Mouse (Mus musculus) lung, adult 2 months (tissue): Measurements from ENCODE around the gene Shisa8. TPM values are rescaled to one million over a fixed set of nuclear protein-coding genes. Genes with fewer than 3 reads are reported as not detected.

Experiments used
- DNase-seq: peaks from one replicate; pipeline ENCODE4 v3.0.0; 2022
- H3K4me1 ChIP-seq: fragments of 200-500 bp; 2 replicates; pipeline ENCODE4 v1.6.1; 2011; ENCODE audit warnings: low read length; ENCODE audit not compliant: control insufficient read depth, insufficient read depth
- H3K4me3 ChIP-seq: fragments of 200-500 bp; replicated peaks from 2 replicates; pipeline ENCODE3; 2011; ENCODE audit warnings: low read depth, mild to moderate bottlenecking, control low read depth, low read length; ENCODE audit errors: extremely low read depth
- CTCF ChIP-seq: fragments of 200-500 bp; IDR thresholded peaks from 2 replicates; pipeline ENCODE4 v1.5.1; 2011; ENCODE audit warnings: mild to moderate bottlenecking, low read length, control low read depth; ENCODE audit not compliant: insufficient read depth
- POLR2A ChIP-seq: fragments of 200-500 bp; IDR thresholded peaks from 2 replicates; pipeline ENCODE4 v1.6.1; 2011; ENCODE audit warnings: low read depth, mild to moderate bottlenecking, control low read depth, low read length, borderline replicate concordance; ENCODE audit errors: extremely low read depth
- WGBS: fragments of 180-500 bp; shearing (Covaris S2); methylation state at CpG from one replicate; pipeline ENCODE4 v1.1.7; 2018; 5-methylcytosine and 5-hydroxymethylcytosine counted together
- polyA plus RNA-seq: library from polyadenylated mRNA; depleted of rRNA; stranded (reverse); fragments of >200 nt; gene quantifications from 2 replicates; pipeline ENCODE4 v1.2.3, GENCODE M21; 2012

Shisa8 gene
- polyA plus RNA-seq, 1 experiment: 0.40 TPM

GRCm38 (mm10) chr15:82183596-82183995, 29.0 kb downstream of the Shisa8 start:
- DNase-seq: no peak
- H3K4me1 ChIP-seq: no peaks in the 10 kb centered on the region
- no peak for TF ChIP-seq CTCF
- TF ChIP-seq POLR2A: no peak
- WGBS: 66% methylated on average over 10 of the region's 10 CpGs
- H3K4me3 ChIP-seq: no peak overlapping the region

GRCm38 (mm10) chr15:82182311-82182710, 30.3 kb downstream of the Shisa8 start:
- TF ChIP-seq POLR2A (no peak), CTCF (0 out of 2 replicates have a peak, but pooled peaks have one; percentile 5)
- Histone ChIP-seq H3K4me3 (no peak overlapping the region), H3K4me1 (no peaks in the 10 kb centered on the region)
- DNase-seq: no peak
- WGBS: 96% methylated on average over 4 of the region's 4 CpGs

- Histone ChIP-seq H3K4me1 (no peaks in the 10 kb centered on the region), H3K4me3 (no peak overlapping the region)
- WGBS: 79% methylated on average over 5 of the region's 5 CpGs
- no peak for DNase-seq
- TF ChIP-seq POLR2A (no peak), CTCF (no peak)
These were observed 31.5 kb downstream of the Shisa8 start for GRCm38 (mm10) chr15:82181131-82181530.

- 85% methylated on average over 7 of the region's 7 CpGs for WGBS
- TF ChIP-seq POLR2A (no peak), CTCF (no peak)
- Histone ChIP-seq H3K4me3 (no peak overlapping the region), H3K4me1 (no peaks in the 10 kb centered on the region)
- no peak for DNase-seq
These were observed 34.8 kb downstream of the Shisa8 start for GRCm38 (mm10) chr15:82177743-82178290.

DNA sequence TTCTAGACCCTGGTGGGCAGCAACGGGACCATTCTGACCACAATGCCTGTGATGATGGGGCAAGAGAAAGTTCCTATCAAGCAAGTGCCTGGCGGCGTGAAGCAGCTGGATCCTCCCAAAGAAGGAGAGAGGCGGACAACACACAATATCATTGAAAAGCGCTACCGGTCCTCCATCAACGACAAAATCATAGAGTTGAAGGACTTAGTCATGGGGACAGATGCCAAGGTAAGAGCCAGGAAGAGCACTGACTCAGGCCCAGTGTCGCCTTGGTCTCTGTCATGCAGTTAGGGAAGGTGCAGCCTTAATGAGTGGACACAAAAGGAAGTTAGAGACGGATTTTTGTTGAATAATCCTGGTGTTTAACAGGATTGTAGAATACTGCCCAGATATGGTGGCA, 37.5 kb downstream of the Shisa8 start:
- Histone ChIP-seq H3K4me1 (no peaks in the 10 kb centered on the region), H3K4me3 (no peak overlapping the region)
- 93% methylated on average over 9 of the region's 9 CpGs for WGBS
- TF ChIP-seq POLR2A (no peak), CTCF (no peak)
- no peak for DNase-seq

DNA sequence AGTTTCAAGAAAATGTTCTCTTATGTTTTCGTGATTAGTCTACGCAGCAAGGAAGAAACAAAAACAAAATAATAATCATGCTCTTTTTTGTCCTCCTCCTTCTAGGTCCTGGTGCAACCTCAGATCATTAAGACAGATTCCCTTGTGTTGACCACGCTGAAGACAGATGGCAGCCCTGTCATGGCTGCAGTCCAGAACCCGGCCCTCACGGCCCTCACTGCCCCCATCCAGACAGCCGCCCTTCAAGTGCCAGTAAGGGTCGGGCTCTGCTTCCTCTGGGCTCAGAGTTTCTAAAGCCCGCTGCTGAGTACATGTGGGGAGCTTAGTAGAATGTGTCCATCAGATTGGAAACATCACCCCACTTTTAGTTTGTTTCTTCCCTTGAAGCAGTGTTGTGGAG, 40.0 kb downstream of the Shisa8 start:
- DNase-seq: no peak
- 65% methylated on average over 8 of the region's 8 CpGs for WGBS
- no peak overlapping the region for H3K4me3 ChIP-seq
- H3K4me1 ChIP-seq: peaks cover 8% of the 10 kb centered on the region
- TF ChIP-seq CTCF: no peak
- no peak for TF ChIP-seq POLR2A

DNA sequence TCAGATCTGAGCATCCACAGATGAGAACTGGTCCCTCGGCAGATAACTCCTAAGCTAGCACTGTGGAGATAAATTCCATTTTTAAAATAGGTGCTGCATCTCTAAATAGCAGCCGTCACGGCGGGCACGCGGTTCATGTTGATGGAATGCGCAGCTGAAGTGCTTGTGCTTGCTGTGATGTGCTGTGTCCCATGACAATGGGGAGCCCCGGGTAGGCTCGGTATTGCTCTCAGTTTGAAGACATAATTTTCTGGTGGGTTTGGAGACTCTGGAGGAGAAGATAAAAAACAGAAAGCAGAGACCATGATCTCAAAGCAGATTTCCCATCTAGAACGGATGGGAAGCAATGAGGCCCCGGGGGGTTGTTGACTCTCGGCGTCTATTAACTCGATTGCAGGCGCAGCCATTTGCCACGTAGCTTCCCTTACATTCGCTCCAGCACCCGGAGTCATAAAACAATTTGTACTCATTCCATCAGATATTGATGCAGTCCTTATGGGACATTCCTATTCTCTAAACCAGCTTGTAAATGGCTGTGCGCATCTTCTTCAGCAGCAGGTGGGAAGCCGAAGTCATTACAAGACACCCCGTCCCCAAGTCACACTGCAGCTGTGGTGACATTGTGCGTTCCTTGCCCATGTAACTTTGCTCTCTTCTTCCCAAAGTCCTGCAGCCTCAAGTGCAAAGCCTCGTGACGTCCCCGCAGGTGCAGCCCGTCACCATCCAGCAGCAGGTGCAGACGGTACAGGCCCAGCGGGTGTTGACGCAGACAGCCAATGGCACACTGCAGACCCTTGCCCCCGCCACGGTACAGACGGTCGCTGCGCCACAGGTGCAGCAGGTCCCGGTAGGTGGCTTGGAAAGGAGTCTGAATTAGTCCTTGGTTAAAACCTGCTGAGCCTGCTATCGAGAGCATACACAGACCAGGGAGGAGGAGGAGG, 41.9 kb downstream of the Shisa8 start:
- no peak for TF ChIP-seq CTCF
- TF ChIP-seq POLR2A: no peak
- Histone ChIP-seq H3K4me1 (peaks cover 15% of the 10 kb centered on the region), H3K4me3 (no peak overlapping the region)
- 91% methylated on average over 36 of the region's 36 CpGs for WGBS
- no peak for DNase-seq

GRCm38 (mm10) chr15:82169671-82170070, 42.9 kb downstream of the Shisa8 start:
- TF ChIP-seq CTCF (no peak), POLR2A (no peak)
- WGBS: 94% methylated on average over 5 of the region's 5 CpGs
- peaks cover 17% of the 10 kb centered on the region for H3K4me1 ChIP-seq
- no peak overlapping the region for H3K4me3 ChIP-seq
- no peak for DNase-seq

DNA sequence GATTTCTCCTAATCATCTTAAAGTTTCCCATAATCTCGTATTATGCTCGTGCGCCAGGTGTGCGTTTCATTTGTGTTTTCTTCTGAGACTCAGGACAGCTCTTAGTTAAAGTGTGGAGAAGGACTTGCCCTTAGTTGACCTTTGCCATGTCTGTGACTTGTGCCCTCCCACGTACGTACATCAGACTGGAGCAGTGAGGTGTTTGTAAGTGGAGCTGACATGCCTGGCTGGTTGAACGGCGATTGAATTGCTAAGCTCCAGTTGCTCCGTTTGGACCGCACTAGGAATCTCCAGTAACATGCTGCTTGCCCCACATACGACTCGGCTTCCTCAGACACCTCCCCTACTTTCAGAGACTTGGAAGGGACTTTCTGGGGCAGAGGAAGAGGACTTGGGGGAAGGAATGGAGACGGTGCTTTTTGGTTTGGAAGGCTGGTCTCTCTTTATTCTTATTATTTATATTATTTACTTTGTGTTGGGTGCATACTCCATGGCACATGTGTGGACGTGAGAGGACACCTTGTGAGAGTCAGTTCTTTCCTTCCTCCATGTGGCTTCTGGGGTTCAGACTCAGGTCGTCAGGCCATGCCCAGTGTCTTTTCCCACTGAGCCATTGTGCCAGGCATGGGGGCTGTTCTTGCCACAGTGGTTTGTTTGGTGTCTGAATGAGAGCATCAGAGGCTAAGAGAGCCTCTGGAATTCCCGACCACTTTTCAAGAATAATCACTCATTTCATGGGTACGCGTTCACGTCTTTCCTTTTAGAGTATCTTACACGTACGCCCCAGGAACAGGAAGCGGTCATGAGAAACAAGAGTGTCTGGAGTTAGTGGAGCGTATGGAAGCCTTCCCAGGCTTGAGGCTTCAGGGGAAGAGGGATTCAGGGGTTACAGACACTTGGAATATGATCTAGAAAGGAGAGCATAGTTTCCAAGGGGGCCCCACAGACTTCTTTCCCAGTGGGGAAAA, 45.1 kb downstream of the Shisa8 start:
- no peak overlapping the region for H3K4me3 ChIP-seq
- peaks cover 29% of the 10 kb centered on the region for H3K4me1 ChIP-seq
- TF ChIP-seq POLR2A (no peak), CTCF (no peak)
- DNase-seq: no peak
- 43% methylated on average over 23 of the region's 23 CpGs for WGBS
